Mouse (Mus musculus) gastrocnemius, postnatal 25 days (tissue): ENCODE results near the gene Eefsec. TPM values are rescaled to one million over a fixed set of nuclear protein-coding genes. Genes with fewer than 3 reads are reported as not detected.
A peak's percentile ranks its signal among the peaks of the same experiment; 100 is the strongest.

Source experiments
- DNase-seq: peaks from one replicate; pipeline ENCODE4 v3.0.0; 2022
- long read RNA-seq, 2 experiments: library from polyadenylated mRNA; stranded (forward); transcript quantifications; one replicate each; pipeline ENCODE4 v2.0.0; 2021
- total RNA-seq, 2 experiments: library from RNA; stranded (reverse); gene quantifications; 1 replicate in 1 of 2; 2 replicates in 1 of 2; pipeline ENCODE4 v1.2.3; 2021

Eefsec gene
- total RNA-seq, result 1 to 10 TPM; 7.4 to 7.5 TPM
- long read RNA-seq, experiment 1, transcript Eefsec-201 (7 exons, 2,679 nt), result major isoform, 7 of 11 reads
- long read RNA-seq, experiment 1, partial matches to known transcripts, result 0 of 11 reads
- long read RNA-seq, experiment 1, other reads (novel, unspliced or antisense), result 4 of 11 reads
- long read RNA-seq, experiment 2, transcript Eefsec-201 (7 exons, 2,679 nt), result major isoform, 12 of 15 reads
- long read RNA-seq, experiment 2, partial matches to known transcripts, result 1 of 15 reads
- long read RNA-seq, experiment 2, other reads (novel, unspliced or antisense), result 2 of 15 reads

- peak; percentile 73 for DNase-seq
Observed at GRCm38 (mm10) chr6:88446063-88447002, at the start of gene Eefsec. TSS of gene Eefsec (minus strand) at chr6:88446539.

- no peak for DNase-seq
Observed at GRCm38 (mm10) chr6:88493712-88494111, 47.4 kb upstream of the Eefsec start.

GRCm38 (mm10) chr6:88490629-88491354 is 44.5 kb upstream of the Eefsec start:
- peak; percentile 32 for DNase-seq

- no peak for DNase-seq
Observed at GRCm38 (mm10) chr6:88489834-88490233, 43.5 kb upstream of the Eefsec start.

GRCm38 (mm10) chr6:88489026-88489425 is 42.7 kb upstream of the Eefsec start:
- no peak for DNase-seq

- DNase-seq, result no peak
Observed at GRCm38 (mm10) chr6:88486893-88487292, 40.6 kb upstream of the Eefsec start.

- no peak for DNase-seq
Observed at GRCm38 (mm10) chr6:88485378-88485777, 39.0 kb upstream of the Eefsec start.

GRCm38 (mm10) chr6:88483913-88484312 is 37.6 kb upstream of the Eefsec start:
- DNase-seq, result no peak

GRCm38 (mm10) chr6:88483111-88483510 is 36.8 kb upstream of the Eefsec start:
- DNase-seq, result no peak

- no peak for DNase-seq
Observed at GRCm38 (mm10) chr6:88480421-88480820, 34.1 kb upstream of the Eefsec start.

GRCm38 (mm10) chr6:88469878-88470277 is 23.5 kb upstream of the Eefsec start:
- DNase-seq, result no peak

GRCm38 (mm10) chr6:88465181-88465920 is 19.0 kb upstream of the Eefsec start, which contains the start of gene Ruvbl1:
TSS of gene Ruvbl1 (plus strand) at chr6:88465409.
- peak; percentile 92 for DNase-seq

GRCm38 (mm10) chr6:88454545-88454944 is 8.2 kb upstream of the Eefsec start:
- DNase-seq, result no peak

GRCm38 (mm10) chr6:88447454-88447853 is 1.1 kb upstream of the Eefsec start:
- no peak for DNase-seq

GRCm38 (mm10) chr6:88445661-88446060 is 678 bp downstream of the Eefsec start:
- DNase-seq, result no peak

- no peak for DNase-seq
Observed at GRCm38 (mm10) chr6:88444076-88444750, 2.1 kb downstream of the Eefsec start.

- no peak for DNase-seq
Observed at GRCm38 (mm10) chr6:88443446-88443845, 2.9 kb downstream of the Eefsec start.

GRCm38 (mm10) chr6:88442551-88442950 is 3.8 kb downstream of the Eefsec start:
- no peak for DNase-seq

GRCm38 (mm10) chr6:88439056-88439455 is 7.3 kb downstream of the Eefsec start:
- no peak for DNase-seq

GRCm38 (mm10) chr6:88435609-88436008 is 10.7 kb downstream of the Eefsec start:
- no peak for DNase-seq

GRCm38 (mm10) chr6:88431202-88431601 is 15.1 kb downstream of the Eefsec start:
- no peak for DNase-seq
